Mouse (Mus musculus): Measurements from ENCODE around the gene Myo16.

GRCm38 (mm10) chr8:10644481-10644880 lies 490.8 kb downstream of the Myo16 start:
- TF ChIP-seq CTCF (IDR thresholded peaks at IDR 0.05; ENCODE audit: borderline replicate concordance, insufficient read depth, low read length) (no peak), POLR2A (IDR thresholded peaks at IDR 0.05; ENCODE audit: low read depth, low read length) (no peak)
